Mouse (Mus musculus): ENCODE results near the gene Pde7b. TPM values are rescaled to one million over a fixed set of nuclear protein-coding genes. Genes with fewer than 3 reads are reported as not detected.
A peak's percentile ranks its signal among the peaks of the same experiment; 100 is the strongest.

Gene Pde7b
- total and polyA plus RNA-seq, 2 experiments from 2014 or later, result 3.3 to 6.0 TPM

- Histone ChIP-seq H3K4me3 (ENCODE audit: low read depth, low read length) (no peak overlapping the region), H3K4me1 (ENCODE audit: insufficient read depth, low read length) (no peaks in the 10 kb centered on the region), H3K9me3 (ENCODE audit: low read length) (no peaks in the 10 kb centered on the region), H3K9ac (replicated peaks; ENCODE audit: low read length, poor library complexity, severe bottlenecking) (no peak overlapping the region), H3K27ac (ENCODE audit: low read depth, low read length) (no peak overlapping the region), H3K4me2 (ENCODE audit: low read depth, low read length, poor library complexity, severe bottlenecking) (no peak overlapping the region), H3K36me3 (ENCODE audit: insufficient read depth, low read length) (no peaks in the 10 kb centered on the region), H3K27me3 (ENCODE audit: insufficient read depth, low read length) (no peaks in the 10 kb centered on the region)
- no peak for ATAC-seq (ENCODE audit: low FRiP score)
- WGBS, result 86% methylated on average over 6 of the region's 6 CpGs
- DNase-seq (ENCODE audit: low spot score), result no peak
- TF ChIP-seq CTCF (IDR thresholded peaks at IDR 0.05), result no peak
Measured at GRCm38 (mm10) chr10:20758259-20758658, 33.4 kb upstream of the Pde7b start.

GRCm38 (mm10) chr10:20756219-20756618 lies 31.3 kb upstream of the Pde7b start:
- ATAC-seq (ENCODE audit: low FRiP score) (0 out of 2 replicates have a peak, but pooled peaks have one; percentile 34), DNase-seq (ENCODE audit: low spot score) (no peak)
- 89% methylated on average over 5 of the region's 5 CpGs for WGBS
- H3K4me2 ChIP-seq (ENCODE audit: low read depth, low read length, poor library complexity, severe bottlenecking), result no peak overlapping the region
- no peaks in the 10 kb centered on the region for H3K4me1 ChIP-seq (ENCODE audit: insufficient read depth, low read length)
- TF ChIP-seq CTCF (IDR thresholded peaks at IDR 0.05), result no peak
- H3K4me3 ChIP-seq (ENCODE audit: low read depth, low read length), result no peak overlapping the region
- H3K27me3 ChIP-seq (ENCODE audit: insufficient read depth, low read length), result no peaks in the 10 kb centered on the region
- no peaks in the 10 kb centered on the region for H3K36me3 ChIP-seq (ENCODE audit: insufficient read depth, low read length)
- H3K9ac ChIP-seq (replicated peaks; ENCODE audit: low read length, poor library complexity, severe bottlenecking), result no peak overlapping the region
- H3K27ac ChIP-seq (ENCODE audit: low read depth, low read length), result no peak overlapping the region
- H3K9me3 ChIP-seq (ENCODE audit: low read length), result no peaks in the 10 kb centered on the region

GRCm38 (mm10) chr10:20752883-20753282 lies 28.0 kb upstream of the Pde7b start:
- Histone ChIP-seq H3K36me3 (ENCODE audit: insufficient read depth, low read length) (no peaks in the 10 kb centered on the region), H3K9me3 (ENCODE audit: low read length) (no peaks in the 10 kb centered on the region), H3K4me3 (ENCODE audit: low read depth, low read length) (no peak overlapping the region), H3K27me3 (ENCODE audit: insufficient read depth, low read length) (no peaks in the 10 kb centered on the region), H3K9ac (replicated peaks; ENCODE audit: low read length, poor library complexity, severe bottlenecking) (no peak overlapping the region), H3K4me2 (ENCODE audit: low read depth, low read length, poor library complexity, severe bottlenecking) (no peak overlapping the region), H3K4me1 (ENCODE audit: insufficient read depth, low read length) (no peaks in the 10 kb centered on the region), H3K27ac (ENCODE audit: low read depth, low read length) (no peak overlapping the region)
- DNase-seq (ENCODE audit: low spot score), result no peak
- WGBS, result 97% methylated on average over 1 of the region's 1 CpGs
- no peak for ATAC-seq (ENCODE audit: low FRiP score)
- TF ChIP-seq CTCF (IDR thresholded peaks at IDR 0.05), result no peak

- ATAC-seq (ENCODE audit: low FRiP score) (no peak), DNase-seq (ENCODE audit: low spot score) (no peak)
- no peak overlapping the region for H3K27ac ChIP-seq (ENCODE audit: low read depth, low read length)
- no peak overlapping the region for H3K4me2 ChIP-seq (ENCODE audit: low read depth, low read length, poor library complexity, severe bottlenecking)
- no peaks in the 10 kb centered on the region for H3K36me3 ChIP-seq (ENCODE audit: insufficient read depth, low read length)
- TF ChIP-seq CTCF (IDR thresholded peaks at IDR 0.05), result no peak
- H3K9me3 ChIP-seq (ENCODE audit: low read length), result no peaks in the 10 kb centered on the region
- no peaks in the 10 kb centered on the region for H3K27me3 ChIP-seq (ENCODE audit: insufficient read depth, low read length)
- H3K4me1 ChIP-seq (ENCODE audit: insufficient read depth, low read length), result no peaks in the 10 kb centered on the region
- no peak overlapping the region for H3K9ac ChIP-seq (replicated peaks; ENCODE audit: low read length, poor library complexity, severe bottlenecking)
- no peak overlapping the region for H3K4me3 ChIP-seq (ENCODE audit: low read depth, low read length)
- 94% methylated on average over 5 of the region's 5 CpGs for WGBS
Measured at GRCm38 (mm10) chr10:20750642-20751251, 25.9 kb upstream of the Pde7b start.

- TF ChIP-seq CTCF (IDR thresholded peaks at IDR 0.05), result no peak
- no peaks in the 10 kb centered on the region for H3K27me3 ChIP-seq (ENCODE audit: insufficient read depth, low read length)
- H3K4me2 ChIP-seq (ENCODE audit: low read depth, low read length, poor library complexity, severe bottlenecking), result no peak overlapping the region
- H3K4me1 ChIP-seq (ENCODE audit: insufficient read depth, low read length), result no peaks in the 10 kb centered on the region
- DNase-seq (ENCODE audit: low spot score) (no peak), ATAC-seq (ENCODE audit: low FRiP score) (no peak)
- H3K4me3 ChIP-seq (ENCODE audit: low read depth, low read length), result no peak overlapping the region
- 96% methylated on average over 8 of the region's 8 CpGs for WGBS
- H3K9me3 ChIP-seq (ENCODE audit: low read length), result no peaks in the 10 kb centered on the region
- H3K9ac ChIP-seq (replicated peaks; ENCODE audit: low read length, poor library complexity, severe bottlenecking), result no peak overlapping the region
- H3K27ac ChIP-seq (ENCODE audit: low read depth, low read length), result no peak overlapping the region
- no peaks in the 10 kb centered on the region for H3K36me3 ChIP-seq (ENCODE audit: insufficient read depth, low read length)
Measured at GRCm38 (mm10) chr10:20748938-20749337, 24.1 kb upstream of the Pde7b start.

GRCm38 (mm10) chr10:20747229-20747628 lies 22.4 kb upstream of the Pde7b start:
- Histone ChIP-seq H3K9ac (replicated peaks; ENCODE audit: low read length, poor library complexity, severe bottlenecking) (no peak overlapping the region), H3K27ac (ENCODE audit: low read depth, low read length) (no peak overlapping the region), H3K4me2 (ENCODE audit: low read depth, low read length, poor library complexity, severe bottlenecking) (no peak overlapping the region), H3K9me3 (ENCODE audit: low read length) (no peaks in the 10 kb centered on the region), H3K4me1 (ENCODE audit: insufficient read depth, low read length) (no peaks in the 10 kb centered on the region), H3K4me3 (ENCODE audit: low read depth, low read length) (no peak overlapping the region), H3K27me3 (ENCODE audit: insufficient read depth, low read length) (no peaks in the 10 kb centered on the region), H3K36me3 (ENCODE audit: insufficient read depth, low read length) (no peaks in the 10 kb centered on the region)
- no peak for TF ChIP-seq CTCF (IDR thresholded peaks at IDR 0.05)
- DNase-seq (ENCODE audit: low spot score), result no peak
- 90% methylated on average over 4 of the region's 4 CpGs for WGBS
- no peak for ATAC-seq (ENCODE audit: low FRiP score)

All from midbrain, postnatal 0 days (tissue).